Mouse (Mus musculus): Measurements from ENCODE around the gene Mapkapk3. TPM values are rescaled to one million over a fixed set of nuclear protein-coding genes. Genes with fewer than 3 reads are reported as not detected.
A peak's percentile ranks its signal among the peaks of the same experiment; 100 is the strongest.

Gene Mapkapk3
- polyA plus RNA-seq, 1 experiment from 2014 or later, result 41.1 TPM

GRCm38 (mm10) chr9:107325904-107326303 lies 36.2 kb upstream of the Mapkapk3 start:
- H3K27ac ChIP-seq (ENCODE audit: low read length), result no peak overlapping the region
- H3K36me3 ChIP-seq (ENCODE audit: control insufficient read depth, insufficient read depth, low read length), result no peaks in the 10 kb centered on the region
- H3K27me3 ChIP-seq (replicated peaks; ENCODE audit: control insufficient read depth, insufficient read depth, low read length), result no peaks in the 10 kb centered on the region
- ATAC-seq, result no peak
- no peak overlapping the region for H3K4me2 ChIP-seq (ENCODE audit: low read depth, low read length)
- no peaks in the 10 kb centered on the region for H3K4me1 ChIP-seq (ENCODE audit: control insufficient read depth, insufficient read depth, low read length)
- WGBS, result 83% methylated on average over 7 of the region's 7 CpGs
- no peak overlapping the region for H3K9ac ChIP-seq (ENCODE audit: low read depth, low read length)
- H3K9me3 ChIP-seq (ENCODE audit: control insufficient read depth, low read length), result no peaks in the 10 kb centered on the region
- no peak overlapping the region for H3K4me3 ChIP-seq (ENCODE audit: low read length)

- Histone ChIP-seq H3K9ac (ENCODE audit: low read depth, low read length) (no peak overlapping the region), H3K4me2 (ENCODE audit: low read depth, low read length) (no peak overlapping the region), H3K36me3 (ENCODE audit: control insufficient read depth, insufficient read depth, low read length) (no peaks in the 10 kb centered on the region), H3K9me3 (ENCODE audit: control insufficient read depth, low read length) (no peaks in the 10 kb centered on the region), H3K27me3 (replicated peaks; ENCODE audit: control insufficient read depth, insufficient read depth, low read length) (no peaks in the 10 kb centered on the region), H3K27ac (ENCODE audit: low read length) (no peak overlapping the region), H3K4me1 (ENCODE audit: control insufficient read depth, insufficient read depth, low read length) (no peaks in the 10 kb centered on the region), H3K4me3 (ENCODE audit: low read length) (no peak overlapping the region)
- ATAC-seq, result no peak
- WGBS, result 65% methylated on average over 4 of the region's 4 CpGs
Observed at GRCm38 (mm10) chr9:107324799-107325561, 35.3 kb upstream of the Mapkapk3 start.

GRCm38 (mm10) chr9:107323558-107323957 lies 33.9 kb upstream of the Mapkapk3 start:
- H3K27me3 ChIP-seq (replicated peaks; ENCODE audit: control insufficient read depth, insufficient read depth, low read length), result no peaks in the 10 kb centered on the region
- no peaks in the 10 kb centered on the region for H3K9me3 ChIP-seq (ENCODE audit: control insufficient read depth, low read length)
- no peaks in the 10 kb centered on the region for H3K36me3 ChIP-seq (ENCODE audit: control insufficient read depth, insufficient read depth, low read length)
- no peaks in the 10 kb centered on the region for H3K4me1 ChIP-seq (ENCODE audit: control insufficient read depth, insufficient read depth, low read length)
- no peak overlapping the region for H3K9ac ChIP-seq (ENCODE audit: low read depth, low read length)
- ATAC-seq, result no peak; the same call in 1 of the 2 replicates
- 73% methylated on average over 6 of the region's 6 CpGs for WGBS
- H3K27ac ChIP-seq (ENCODE audit: low read length), result no peak overlapping the region
- H3K4me3 ChIP-seq (ENCODE audit: low read length), result no peak overlapping the region
- H3K4me2 ChIP-seq (ENCODE audit: low read depth, low read length), result no peak overlapping the region

GRCm38 (mm10) chr9:107322461-107323050 lies 32.9 kb upstream of the Mapkapk3 start:
- Histone ChIP-seq H3K36me3 (ENCODE audit: control insufficient read depth, insufficient read depth, low read length) (no peaks in the 10 kb centered on the region), H3K9me3 (ENCODE audit: control insufficient read depth, low read length) (no peaks in the 10 kb centered on the region), H3K4me3 (ENCODE audit: low read length) (no peak overlapping the region), H3K9ac (ENCODE audit: low read depth, low read length) (no peak overlapping the region), H3K27ac (ENCODE audit: low read length) (no peak overlapping the region), H3K27me3 (replicated peaks; ENCODE audit: control insufficient read depth, insufficient read depth, low read length) (no peaks in the 10 kb centered on the region), H3K4me2 (ENCODE audit: low read depth, low read length) (no peak overlapping the region), H3K4me1 (ENCODE audit: control insufficient read depth, insufficient read depth, low read length) (no peaks in the 10 kb centered on the region)
- 58% methylated on average over 8 of the region's 8 CpGs for WGBS
- peak; percentile 50 for ATAC-seq

- Histone ChIP-seq H3K4me1 (ENCODE audit: control insufficient read depth, insufficient read depth, low read length) (peaks cover 8% of the 10 kb centered on the region; the same call in 1 of the 2 replicates), H3K9ac (ENCODE audit: low read depth, low read length) (no peak overlapping the region), H3K27me3 (replicated peaks; ENCODE audit: control insufficient read depth, insufficient read depth, low read length) (no peaks in the 10 kb centered on the region), H3K9me3 (ENCODE audit: control insufficient read depth, low read length) (no peaks in the 10 kb centered on the region), H3K27ac (ENCODE audit: low read length) (no peak overlapping the region), H3K4me3 (ENCODE audit: low read length) (no peak overlapping the region), H3K36me3 (ENCODE audit: control insufficient read depth, insufficient read depth, low read length) (no peaks in the 10 kb centered on the region), H3K4me2 (ENCODE audit: low read depth, low read length) (no peak overlapping the region)
- 74% methylated on average over 2 of the region's 2 CpGs for WGBS
- ATAC-seq, result no peak
Observed at GRCm38 (mm10) chr9:107315791-107316190, 26.1 kb upstream of the Mapkapk3 start.

- WGBS, result 77% methylated on average over 3 of the region's 3 CpGs
- ATAC-seq, result no peak
- H3K27ac ChIP-seq (ENCODE audit: low read length), result no peak overlapping the region
- H3K36me3 ChIP-seq (ENCODE audit: control insufficient read depth, insufficient read depth, low read length), result no peaks in the 10 kb centered on the region
- no peaks in the 10 kb centered on the region for H3K27me3 ChIP-seq (replicated peaks; ENCODE audit: control insufficient read depth, insufficient read depth, low read length)
- H3K9me3 ChIP-seq (ENCODE audit: control insufficient read depth, low read length), result no peaks in the 10 kb centered on the region
- H3K4me1 ChIP-seq (ENCODE audit: control insufficient read depth, insufficient read depth, low read length), result peaks cover 8% of the 10 kb centered on the region; the same call in 1 of the 2 replicates
- no peak overlapping the region for H3K4me3 ChIP-seq (ENCODE audit: low read length)
- no peak overlapping the region for H3K9ac ChIP-seq (ENCODE audit: low read depth, low read length)
- no peak overlapping the region for H3K4me2 ChIP-seq (ENCODE audit: low read depth, low read length)
Observed at GRCm38 (mm10) chr9:107313926-107314325, 24.2 kb upstream of the Mapkapk3 start.

- WGBS, result 56% methylated on average over 10 of the region's 10 CpGs
- Histone ChIP-seq H3K9ac (ENCODE audit: low read depth, low read length) (peak overlapping the region; percentile 35; the same call in 1 of the 2 replicates), H3K36me3 (ENCODE audit: control insufficient read depth, insufficient read depth, low read length) (no peaks in the 10 kb centered on the region), H3K27ac (ENCODE audit: low read length) (no peak overlapping the region), H3K9me3 (ENCODE audit: control insufficient read depth, low read length) (no peaks in the 10 kb centered on the region), H3K27me3 (replicated peaks; ENCODE audit: control insufficient read depth, insufficient read depth, low read length) (no peaks in the 10 kb centered on the region), H3K4me3 (ENCODE audit: low read length) (no peak overlapping the region), H3K4me2 (ENCODE audit: low read depth, low read length) (no peak overlapping the region), H3K4me1 (ENCODE audit: control insufficient read depth, insufficient read depth, low read length) (peaks cover 12% of the 10 kb centered on the region; the same call in 1 of the 2 replicates)
- ATAC-seq, result peak; percentile 63
Observed at GRCm38 (mm10) chr9:107312811-107313584, 23.3 kb upstream of the Mapkapk3 start.

GRCm38 (mm10) chr9:107309600-107309999 lies 19.9 kb upstream of the Mapkapk3 start:
- no peaks in the 10 kb centered on the region for H3K9me3 ChIP-seq (ENCODE audit: control insufficient read depth, low read length)
- no peak for ATAC-seq
- no peak overlapping the region for H3K4me2 ChIP-seq (ENCODE audit: low read depth, low read length)
- H3K27ac ChIP-seq (ENCODE audit: low read length), result no peak overlapping the region
- H3K4me1 ChIP-seq (ENCODE audit: control insufficient read depth, insufficient read depth, low read length), result peaks cover 22% of the 10 kb centered on the region
- WGBS, result 70% methylated on average over 5 of the region's 5 CpGs
- H3K27me3 ChIP-seq (replicated peaks; ENCODE audit: control insufficient read depth, insufficient read depth, low read length), result no peaks in the 10 kb centered on the region
- no peaks in the 10 kb centered on the region for H3K36me3 ChIP-seq (ENCODE audit: control insufficient read depth, insufficient read depth, low read length)
- no peak overlapping the region for H3K4me3 ChIP-seq (ENCODE audit: low read length)
- no peak overlapping the region for H3K9ac ChIP-seq (ENCODE audit: low read depth, low read length)

- no peaks in the 10 kb centered on the region for H3K9me3 ChIP-seq (ENCODE audit: control insufficient read depth, low read length)
- H3K36me3 ChIP-seq (ENCODE audit: control insufficient read depth, insufficient read depth, low read length), result no peaks in the 10 kb centered on the region
- no peak for ATAC-seq
- no peak overlapping the region for H3K4me3 ChIP-seq (ENCODE audit: low read length)
- H3K4me2 ChIP-seq (ENCODE audit: low read depth, low read length), result no peak overlapping the region
- 66% methylated on average over 9 of the region's 9 CpGs for WGBS
- H3K4me1 ChIP-seq (ENCODE audit: control insufficient read depth, insufficient read depth, low read length), result peaks cover 22% of the 10 kb centered on the region
- H3K9ac ChIP-seq (ENCODE audit: low read depth, low read length), result no peak overlapping the region
- H3K27me3 ChIP-seq (replicated peaks; ENCODE audit: control insufficient read depth, insufficient read depth, low read length), result no peaks in the 10 kb centered on the region
- H3K27ac ChIP-seq (ENCODE audit: low read length), result no peak overlapping the region
Observed at GRCm38 (mm10) chr9:107309171-107309570, 19.5 kb upstream of the Mapkapk3 start.
